Mouse (Mus musculus) ES-Bruce4 (cell line): ENCODE results near the gene Mapk1ip1l. TPM values are rescaled to one million over a fixed set of nuclear protein-coding genes. Genes with fewer than 3 reads are reported as not detected.

Source experiments
- H3K27ac ChIP-seq: 2 replicates; pipeline ENCODE4 v1.5.1; 2012; ENCODE audit warnings: low read length, inconsistent platforms; ENCODE audit not compliant: insufficient read depth
- H3K27me3 ChIP-seq: 2 replicates; pipeline ENCODE4 v1.6.1; 2012; ENCODE audit warnings: mild to moderate bottlenecking, low read length, inconsistent platforms; ENCODE audit not compliant: control insufficient read depth, poor library complexity, insufficient read depth, severe bottlenecking
- H3K36me3 ChIP-seq: 2 replicates; pipeline ENCODE4 v1.6.1; 2012; ENCODE audit warnings: inconsistent platforms, mild to moderate bottlenecking, low read length, moderate library complexity; ENCODE audit not compliant: control insufficient read depth, poor library complexity, insufficient read depth, severe bottlenecking
- H3K4me1 ChIP-seq: one replicate; pipeline ENCODE4 v1.8.1; 2011; ENCODE audit warnings: low read length; ENCODE audit not compliant: control insufficient read depth, insufficient read depth
- H3K4me3 ChIP-seq: 2 replicates; pipeline ENCODE4 v1.5.1; 2011; ENCODE audit warnings: low read depth, mild to moderate bottlenecking, low read length
- H3K9ac ChIP-seq: 2 replicates; pipeline ENCODE4 v1.6.1; 2012; ENCODE audit warnings: low read depth, mild to moderate bottlenecking, inconsistent platforms; ENCODE audit not compliant: poor library complexity, severe bottlenecking
- H3K9me3 ChIP-seq: replicated peaks from 2 replicates; pipeline ENCODE4 v1.6.1; 2012; ENCODE audit warnings: mild to moderate bottlenecking, low read length, inconsistent platforms; ENCODE audit not compliant: control insufficient read depth, poor library complexity, insufficient read depth, severe bottlenecking
- CTCF ChIP-seq: IDR thresholded peaks from one replicate; pipeline ENCODE4 v1.8.1; 2011; ENCODE audit warnings: low read depth, low read length
- EP300 ChIP-seq: IDR thresholded peaks from 2 replicates; pipeline ENCODE4 v1.6.1; 2011; ENCODE audit warnings: low read depth, low read length; ENCODE audit not compliant: insufficient read depth
- POLR2A ChIP-seq: IDR thresholded peaks from one replicate; pipeline ENCODE4 v1.8.1; 2011; ENCODE audit warnings: low read length; ENCODE audit not compliant: insufficient read depth
- polyA plus RNA-seq: library from polyadenylated mRNA; stranded (reverse); fragments of >200 nt; gene quantifications from 2 replicates; pipeline ENCODE4 v1.2.4, GENCODE M21; 2011; ENCODE audit warnings: low read depth; ENCODE audit not compliant: missing spikeins, insufficient read depth, insufficient read length

The Mapk1ip1l gene
- polyA plus RNA-seq, 1 experiment = 215 TPM

DNA sequence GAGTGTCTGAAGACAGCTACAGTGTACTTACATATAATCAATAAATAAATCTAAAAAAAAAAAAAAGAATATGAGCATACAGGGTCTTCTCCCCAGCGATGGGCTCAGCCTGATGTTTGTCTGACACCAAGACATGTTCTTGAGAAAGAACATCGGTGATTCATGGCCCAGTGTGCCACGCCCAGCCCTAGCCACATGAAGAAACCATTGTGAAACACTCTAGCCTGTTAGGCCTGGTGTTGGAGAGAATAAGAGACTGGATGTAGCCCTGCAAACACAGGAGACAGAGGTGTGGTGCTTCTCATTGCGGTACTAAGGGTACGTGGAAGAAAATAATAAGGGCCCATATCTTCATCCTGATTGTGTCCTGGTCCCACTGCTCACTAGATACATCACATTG, 29.3 kb downstream of the Mapk1ip1l start:
- Histone ChIP-seq H3K36me3 (no peaks in the 10 kb centered on the region), H3K27ac (no peak overlapping the region), H3K4me1 (peaks cover 2% of the 10 kb centered on the region), H3K9ac (no peak overlapping the region), H3K27me3 (no peaks in the 10 kb centered on the region), H3K4me3 (no peak overlapping the region), H3K9me3 (no peaks in the 10 kb centered on the region)
- TF ChIP-seq EP300 (no peak), POLR2A (no peak), CTCF (no peak)

DNA sequence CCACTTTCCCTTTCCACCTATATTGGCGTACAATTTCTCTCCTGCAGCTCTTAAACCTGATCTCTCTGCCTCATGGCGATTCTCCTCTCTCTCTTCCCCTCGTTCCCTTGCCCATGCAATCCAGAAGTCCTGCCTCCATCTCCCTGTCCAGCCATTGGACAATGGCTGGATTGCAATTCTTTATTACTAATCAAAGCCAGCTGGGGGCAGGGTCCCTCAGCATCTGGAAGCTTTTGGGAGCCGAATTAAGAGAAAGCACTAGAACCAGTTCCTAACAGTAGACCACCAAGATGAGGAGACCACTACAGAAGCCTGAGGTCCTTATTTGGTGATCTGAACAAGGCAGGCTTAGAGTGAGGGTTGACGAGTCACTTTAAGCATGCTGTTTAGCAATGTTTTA, 33.9 kb downstream of the Mapk1ip1l start:
- no peak overlapping the region for H3K9ac ChIP-seq
- no peak overlapping the region for H3K4me3 ChIP-seq
- H3K36me3 ChIP-seq = no peaks in the 10 kb centered on the region
- no peaks in the 10 kb centered on the region for H3K27me3 ChIP-seq
- peaks cover 2% of the 10 kb centered on the region for H3K4me1 ChIP-seq
- TF ChIP-seq CTCF (no peak), POLR2A (no peak), EP300 (no peak)
- no peaks in the 10 kb centered on the region for H3K9me3 ChIP-seq
- no peak overlapping the region for H3K27ac ChIP-seq

GRCm38 (mm10) chr14:47334819-47335218, 36.8 kb downstream of the Mapk1ip1l start:
- no peaks in the 10 kb centered on the region for H3K9me3 ChIP-seq
- H3K27ac ChIP-seq = no peak overlapping the region
- TF ChIP-seq POLR2A (no peak), CTCF (peak; percentile 66)
- no peaks in the 10 kb centered on the region for H3K4me1 ChIP-seq
- no peaks in the 10 kb centered on the region for H3K27me3 ChIP-seq
- no peaks in the 10 kb centered on the region for H3K36me3 ChIP-seq
- no peak overlapping the region for H3K4me3 ChIP-seq
- no peak overlapping the region for H3K9ac ChIP-seq

DNA sequence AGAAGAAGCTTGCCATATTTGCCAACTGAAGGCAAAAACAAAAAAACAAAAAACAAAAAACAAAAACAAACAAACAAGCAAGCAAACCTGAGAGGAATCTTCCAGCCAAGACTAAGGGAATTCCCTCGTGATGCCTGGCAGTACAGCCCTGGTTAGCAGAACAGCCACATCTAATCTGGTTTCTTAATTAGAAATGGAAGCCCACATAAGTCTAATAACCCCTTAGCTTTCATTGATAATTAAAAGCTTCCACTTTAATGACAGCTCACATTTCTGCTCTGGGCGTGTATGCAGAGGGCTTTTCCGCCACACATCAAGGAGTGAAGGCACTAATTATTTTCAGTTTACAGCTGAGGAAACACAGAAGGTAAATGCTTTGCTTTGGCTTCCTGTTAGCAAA, 37.2 kb downstream of the Mapk1ip1l start:
- no peak overlapping the region for H3K4me3 ChIP-seq
- no peaks in the 10 kb centered on the region for H3K9me3 ChIP-seq
- TF ChIP-seq POLR2A (no peak), EP300 (no peak), CTCF (no peak)
- no peak overlapping the region for H3K27ac ChIP-seq
- H3K4me1 ChIP-seq = no peaks in the 10 kb centered on the region
- H3K9ac ChIP-seq = no peak overlapping the region
- H3K36me3 ChIP-seq = no peaks in the 10 kb centered on the region
- H3K27me3 ChIP-seq = no peaks in the 10 kb centered on the region

DNA sequence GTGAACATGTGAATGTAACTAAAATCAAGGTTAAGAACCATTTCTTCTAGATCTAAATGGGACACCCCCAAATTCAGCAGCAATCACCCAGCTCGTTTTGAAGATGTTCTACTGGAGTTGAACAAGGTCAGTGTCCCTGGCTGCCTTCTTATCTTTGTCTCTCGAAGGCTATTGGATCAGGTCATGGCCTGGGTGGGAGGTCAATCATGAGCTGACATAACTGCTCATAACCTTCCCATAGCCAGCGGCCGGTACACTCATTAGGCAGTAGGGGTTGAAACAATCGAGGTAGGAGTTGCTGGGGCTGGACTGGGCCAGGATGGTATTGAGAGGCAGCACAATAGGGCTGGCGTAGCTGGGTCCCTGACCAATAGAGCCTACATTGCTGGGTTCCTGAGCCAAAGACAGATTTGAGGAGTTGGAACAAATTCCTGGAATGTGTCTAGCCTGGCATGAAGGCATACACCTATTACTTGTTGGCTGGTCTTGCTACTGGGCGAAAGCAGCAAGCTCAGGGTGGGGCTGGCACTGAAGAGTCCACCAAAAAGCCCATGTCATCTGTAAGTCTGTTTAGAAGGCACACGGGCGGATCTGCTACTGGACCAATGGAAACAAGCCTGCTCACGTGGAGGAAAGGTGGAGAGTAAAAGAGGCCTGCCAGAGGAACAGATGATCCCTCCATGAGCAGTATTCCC, 42.3 kb downstream of the Mapk1ip1l start:
- no peak overlapping the region for H3K27ac ChIP-seq
- no peak overlapping the region for H3K4me3 ChIP-seq
- H3K36me3 ChIP-seq = no peaks in the 10 kb centered on the region
- H3K9ac ChIP-seq = no peak overlapping the region
- no peaks in the 10 kb centered on the region for H3K4me1 ChIP-seq
- H3K9me3 ChIP-seq = no peaks in the 10 kb centered on the region
- TF ChIP-seq CTCF = no peak
- TF ChIP-seq EP300 = no peak
- no peak for TF ChIP-seq POLR2A
- no peaks in the 10 kb centered on the region for H3K27me3 ChIP-seq

GRCm38 (mm10) chr14:47341811-47342291, 43.8 kb downstream of the Mapk1ip1l start:
- Histone ChIP-seq H3K36me3 (no peaks in the 10 kb centered on the region), H3K4me1 (no peaks in the 10 kb centered on the region), H3K27ac (no peak overlapping the region), H3K4me3 (no peak overlapping the region), H3K9ac (no peak overlapping the region), H3K9me3 (no peaks in the 10 kb centered on the region), H3K27me3 (no peaks in the 10 kb centered on the region)
- TF ChIP-seq CTCF = no peak
- TF ChIP-seq POLR2A = no peak
- no peak for TF ChIP-seq EP300
